Mouse (Mus musculus) left cerebral cortex, postnatal 14 days (tissue): ENCODE measurements at regions not wholly inside any gene's neighbourhood (a gene's known extent, or its start where the extent isn't known, plus 50 kb on each side); places are given as distances from the start of the nearest gene placed in this dataset.

Experiments used
- DNase-seq, 2 experiments: peaks; one replicate each; pipeline ENCODE4 v3.0.0; 2021 to 2022; ENCODE audit warnings: low spot score in 2 of 2, mixed read lengths in 1 of 2
- intact Hi-C: fragments of 180-260 bp; cut with DNase I; formaldehyde crosslinking; loops from one replicate; pipeline ENCODE4 v1.15.1; 2025

GRCm38 (mm10) chr9:11729732-11730131 lies 825.2 kb upstream of the Cntn5 start:
- intact Hi-C loops: no loop called here
- peak; percentile 2 to 6 for DNase-seq

GRCm38 (mm10) chr9:11721811-11722210 lies 817.2 kb upstream of the Cntn5 start:
- intact Hi-C loops: no loop called here
- DNase-seq: no peak

- no peak for DNase-seq
- intact Hi-C loops: no loop called here
These were observed 800.1 kb upstream of the Cntn5 start for GRCm38 (mm10) chr9:11704647-11705046.

- DNase-seq: no peak
- intact Hi-C loops: no loop called here
These were observed 798.6 kb upstream of the Cntn5 start for GRCm38 (mm10) chr9:11703150-11703549.

GRCm38 (mm10) chr9:11693505-11693904 lies 788.9 kb upstream of the Cntn5 start:
- DNase-seq: no peak
- intact Hi-C loops: no loop called here

- intact Hi-C loops: no loop called here
- no peak for DNase-seq
These were observed 782.5 kb upstream of the Cntn5 start for GRCm38 (mm10) chr9:11687101-11687500.

GRCm38 (mm10) chr9:11671939-11672338 lies 767.4 kb upstream of the Cntn5 start:
- intact Hi-C loops: no loop called here
- DNase-seq: no peak

GRCm38 (mm10) chr9:11671243-11671642 lies 766.7 kb upstream of the Cntn5 start:
- intact Hi-C loops: no loop called here

GRCm38 (mm10) chr9:11629461-11629860 lies 724.9 kb upstream of the Cntn5 start:
- DNase-seq: no peak
- intact Hi-C loops: no loop called here

More at GRCm38 (mm10) chr9:11671243-11671642, 766.7 kb upstream of the Cntn5 start:
- no peak for DNase-seq

GRCm38 (mm10) chr9:11604381-11604780 lies 699.8 kb upstream of the Cntn5 start:
- intact Hi-C loops: no loop called here
- no peak for DNase-seq

GRCm38 (mm10) chr9:11603884-11604283 lies 699.3 kb upstream of the Cntn5 start:
- intact Hi-C loops: no loop called here

GRCm38 (mm10) chr9:11602857-11603256 lies 698.3 kb upstream of the Cntn5 start:
- peak in 1 of 2 experiments; percentile 21 for DNase-seq

More at GRCm38 (mm10) chr9:11603884-11604283, 699.3 kb upstream of the Cntn5 start:
- no peak for DNase-seq

GRCm38 (mm10) chr9:11579011-11579410 lies 674.4 kb upstream of the Cntn5 start:
- DNase-seq: no peak
- intact Hi-C loops: no loop called here

More at GRCm38 (mm10) chr9:11602857-11603256, 698.3 kb upstream of the Cntn5 start:
- intact Hi-C loops: no loop called here

- DNase-seq: no peak
- intact Hi-C loops: no loop called here
These were observed 658.3 kb upstream of the Cntn5 start for GRCm38 (mm10) chr9:11562885-11563284.

GRCm38 (mm10) chr9:11559384-11559783 lies 654.8 kb upstream of the Cntn5 start:
- intact Hi-C loops: no loop called here
- DNase-seq: no peak

- DNase-seq: no peak
- intact Hi-C loops: no loop called here
These were observed 609.4 kb upstream of the Cntn5 start for GRCm38 (mm10) chr9:11513806-11514496.
